Mouse (Mus musculus) bone marrow, adult 2 months (tissue): ENCODE data around the gene Ifnb1. TPM values are rescaled to one million over a fixed set of nuclear protein-coding genes. Genes with fewer than 3 reads are reported as not detected.

Experiments used
- H3K27ac ChIP-seq: fragments of 200-500 bp; 2 replicates; pipeline ENCODE4 v1.5.1; 2012; ENCODE audit warnings: low read depth, mild to moderate bottlenecking, control low read depth, inconsistent platforms, low read length; ENCODE audit not compliant: control insufficient read depth, poor library complexity, insufficient read depth
- H3K4me1 ChIP-seq: fragments of 200-500 bp; 2 replicates; pipeline ENCODE4 v1.6.1; 2011; ENCODE audit warnings: low read length; ENCODE audit not compliant: control insufficient read depth, insufficient read depth
- H3K4me3 ChIP-seq: fragments of 200-500 bp; replicated peaks from 2 replicates; pipeline ENCODE3; 2011; ENCODE audit warnings: mild to moderate bottlenecking, low read depth, low read length, control low read depth; ENCODE audit not compliant: control insufficient read depth
- CTCF ChIP-seq: fragments of 200-500 bp; IDR thresholded peaks from 2 replicates; pipeline ENCODE4 v1.5.1; 2011; ENCODE audit warnings: low read length, control low read depth; ENCODE audit not compliant: control insufficient read depth, insufficient read depth
- POLR2A ChIP-seq: fragments of 200-500 bp; IDR thresholded peaks from 2 replicates; pipeline ENCODE4 v1.6.1; 2011; ENCODE audit warnings: low read depth, mild to moderate bottlenecking, control low read depth, low read length, borderline replicate concordance; ENCODE audit not compliant: control insufficient read depth
- WGBS: fragments of 180-500 bp; shearing (Covaris S2); methylation state at CpG from one replicate; pipeline ENCODE4 v1.1.7; 2018; 5-methylcytosine and 5-hydroxymethylcytosine counted together
- polyA plus RNA-seq: library from polyadenylated mRNA; stranded (reverse); fragments of >200 nt; gene quantifications from 2 replicates; pipeline ENCODE4 v1.2.4, GENCODE M21; 2011; ENCODE audit warnings: low replicate concordance; ENCODE audit not compliant: missing spikeins, insufficient read depth, insufficient read length

Ifnb1 gene
- polyA plus RNA-seq, 1 experiment: not detected

- Histone ChIP-seq H3K4me3 (no peak overlapping the region), H3K4me1 (no peaks in the 10 kb centered on the region), H3K27ac (no peak overlapping the region)
- WGBS: 90% methylated on average over 2 of the region's 2 CpGs
- TF ChIP-seq POLR2A (no peak), CTCF (no peak)
These were observed 33.0 kb downstream of the Ifnb1 start for GRCm38 (mm10) chr4:88489622-88490021.

- TF ChIP-seq POLR2A (no peak), CTCF (no peak)
- Histone ChIP-seq H3K4me3 (no peak overlapping the region), H3K4me1 (no peaks in the 10 kb centered on the region), H3K27ac (no peak overlapping the region)
- WGBS: 86% methylated on average over 3 of the region's 3 CpGs
These were observed 34.5 kb downstream of the Ifnb1 start for GRCm38 (mm10) chr4:88488107-88488506.

- Histone ChIP-seq H3K4me1 (no peaks in the 10 kb centered on the region), H3K4me3 (no peak overlapping the region), H3K27ac (no peak overlapping the region)
- TF ChIP-seq CTCF (no peak), POLR2A (no peak)
- WGBS: 36% methylated on average over 6 of the region's 6 CpGs
These were observed 42.4 kb downstream of the Ifnb1 start for GRCm38 (mm10) chr4:88480130-88480529.

- TF ChIP-seq CTCF: no peak
- TF ChIP-seq POLR2A: no peak
- WGBS: 88% methylated on average over 9 of the region's 9 CpGs
- no peak overlapping the region for H3K27ac ChIP-seq
- no peaks in the 10 kb centered on the region for H3K4me1 ChIP-seq
- H3K4me3 ChIP-seq: no peak overlapping the region
These were observed 43.8 kb downstream of the Ifnb1 start for GRCm38 (mm10) chr4:88478809-88479186.

GRCm38 (mm10) chr4:88478177-88478808 is 44.3 kb downstream of the Ifnb1 start:
- 82% methylated on average over 4 of the region's 4 CpGs for WGBS
- H3K4me3 ChIP-seq: no peak overlapping the region
- no peak overlapping the region for H3K27ac ChIP-seq
- TF ChIP-seq CTCF: no peak
- TF ChIP-seq POLR2A: no peak
- H3K4me1 ChIP-seq: no peaks in the 10 kb centered on the region

GRCm38 (mm10) chr4:88476511-88477210 is 45.9 kb downstream of the Ifnb1 start:
- no peaks in the 10 kb centered on the region for H3K4me1 ChIP-seq
- TF ChIP-seq POLR2A (no peak), CTCF (no peak)
- WGBS: 81% methylated on average over 4 of the region's 4 CpGs
- no peak overlapping the region for H3K4me3 ChIP-seq
- no peak overlapping the region for H3K27ac ChIP-seq

- H3K27ac ChIP-seq: no peak overlapping the region
- WGBS: 82% methylated on average over 3 of the region's 3 CpGs
- no peaks in the 10 kb centered on the region for H3K4me1 ChIP-seq
- no peak for TF ChIP-seq POLR2A
- no peak for TF ChIP-seq CTCF
- no peak overlapping the region for H3K4me3 ChIP-seq
These were observed 46.5 kb downstream of the Ifnb1 start for GRCm38 (mm10) chr4:88476084-88476483.

Other genes with a start within 250 kb of the Ifnb1 start
- 3.5 and 10.8 TPM in 2 replicates for gene Hacd4, start 83.8 kb downstream of the Ifnb1 start, polyA plus RNA-seq
- not detected in 2 replicates for gene Ifna15, start 35.5 kb upstream of the Ifnb1 start, polyA plus RNA-seq
- not detected in 2 replicates for gene Ifna14, start 49.0 kb upstream of the Ifnb1 start, polyA plus RNA-seq
- gene Ifna9, start 69.6 kb upstream of the Ifnb1 start, polyA plus RNA-seq: not detected in 2 replicates
- not detected in 2 replicates for gene Ifna12, start 80.6 kb upstream of the Ifnb1 start, polyA plus RNA-seq
- gene C87499, start 111.6 kb upstream of the Ifnb1 start, polyA plus RNA-seq: not detected in 2 replicates
- 1.9 TPM in 1 of 2 replicates, not detected in the other for gene Ifna13, start 121.7 kb upstream of the Ifnb1 start, polyA plus RNA-seq
- gene Ifna16, start 154.2 kb upstream of the Ifnb1 start, polyA plus RNA-seq: not detected in 2 replicates
- gene Ifna2, start 161.1 kb upstream of the Ifnb1 start, polyA plus RNA-seq: not detected in 2 replicates
- not detected in 2 replicates for gene Ifnab, start 168.6 kb upstream of the Ifnb1 start, polyA plus RNA-seq
- not detected in 2 replicates for gene Gm26566, start 199.0 kb upstream of the Ifnb1 start, polyA plus RNA-seq
- gene Klhl9, start 199.7 kb upstream of the Ifnb1 start, polyA plus RNA-seq: 10.8 and 18.3 TPM in 2 replicates
- not detected in 2 replicates for gene Gm13271, start 232.1 kb upstream of the Ifnb1 start, polyA plus RNA-seq
- not detected in 2 replicates for gene Gm13283, start 237.3 kb upstream of the Ifnb1 start, polyA plus RNA-seq